Mouse (Mus musculus) forebrain, embryonic 14.5 days (tissue): Measurements from ENCODE around the gene Drap1. TPM values are rescaled to one million over a fixed set of nuclear protein-coding genes. Genes with fewer than 3 reads are reported as not detected.

Experiments used
- ATAC-seq: fragments of 200-750 bp; cut with Nextera tagmentation; 2 replicates; pipeline ENCODE4 v1.8.0; 2017; ENCODE audit warnings: mild to moderate bottlenecking, moderate library complexity
- DNase-seq: peaks from one replicate; pipeline ENCODE4 v3.0.0-alpha.2; 2015; ENCODE audit warnings: low spot score
- H3K27ac ChIP-seq: fragments of 300-500 bp; sonication (generic); 2 replicates; pipeline ENCODE4 v1.5.1; 2014; ENCODE audit warnings: low read depth, mild to moderate bottlenecking, control low read depth, low read length, moderate library complexity
- H3K27me3 ChIP-seq: fragments of 300-500 bp; sonication (generic); replicated peaks from 2 replicates; pipeline ENCODE4 v1.6.1; 2014; ENCODE audit warnings: low read length, control low read depth, mixed read lengths; ENCODE audit not compliant: control insufficient read depth, insufficient read depth
- H3K36me3 ChIP-seq: fragments of 300-500 bp; sonication (generic); 2 replicates; pipeline ENCODE4 v1.6.1; 2014; ENCODE audit warnings: low read length, control low read depth; ENCODE audit not compliant: control insufficient read depth, insufficient read depth
- H3K4me1 ChIP-seq: fragments of 300-500 bp; sonication (generic); 2 replicates; pipeline ENCODE4 v1.6.1; 2014; ENCODE audit warnings: antibody characterized with exemption, low read length, control low read depth; ENCODE audit not compliant: control insufficient read depth, insufficient read depth
- H3K4me2 ChIP-seq: fragments of 300-500 bp; sonication (generic); 2 replicates; pipeline ENCODE4 v1.6.1; 2014; ENCODE audit warnings: mild to moderate bottlenecking, control low read depth, low read length
- H3K4me3 ChIP-seq: fragments of 300-500 bp; sonication (generic); 2 replicates; pipeline ENCODE4 v1.5.1; 2014; ENCODE audit warnings: low read depth, low read length, control low read depth
- H3K9ac ChIP-seq: fragments of 300-500 bp; sonication (generic); 2 replicates; pipeline ENCODE4 v1.6.1; 2014; ENCODE audit warnings: mild to moderate bottlenecking, low read length, control low read depth, moderate library complexity
- H3K9me3 ChIP-seq: fragments of 300-500 bp; sonication (generic); replicated peaks from 2 replicates; pipeline ENCODE4 v1.6.1; 2016; ENCODE audit warnings: low read length, control low read depth, mixed read lengths; ENCODE audit not compliant: control insufficient read depth
- WGBS: fragments of 180-500 bp; shearing (Covaris S2); extraction: QIAGEN DNeasy Blood & Tissue Kit; methylation state at CpG from one replicate; pipeline ENCODE4 v1.1.7; 2014; 5-methylcytosine and 5-hydroxymethylcytosine counted together
- polyA plus RNA-seq: library from polyadenylated mRNA; unstranded; fragments of >200 nt; fragmentation: Nextera tagmentation; extraction: Ambion mirVana; gene quantifications from 2 replicates; pipeline ENCODE4 v1.2.1, GENCODE M21; 2014

The Drap1 gene
- polyA plus RNA-seq, 1 experiment from 2014 or later = 255 TPM

DNA sequence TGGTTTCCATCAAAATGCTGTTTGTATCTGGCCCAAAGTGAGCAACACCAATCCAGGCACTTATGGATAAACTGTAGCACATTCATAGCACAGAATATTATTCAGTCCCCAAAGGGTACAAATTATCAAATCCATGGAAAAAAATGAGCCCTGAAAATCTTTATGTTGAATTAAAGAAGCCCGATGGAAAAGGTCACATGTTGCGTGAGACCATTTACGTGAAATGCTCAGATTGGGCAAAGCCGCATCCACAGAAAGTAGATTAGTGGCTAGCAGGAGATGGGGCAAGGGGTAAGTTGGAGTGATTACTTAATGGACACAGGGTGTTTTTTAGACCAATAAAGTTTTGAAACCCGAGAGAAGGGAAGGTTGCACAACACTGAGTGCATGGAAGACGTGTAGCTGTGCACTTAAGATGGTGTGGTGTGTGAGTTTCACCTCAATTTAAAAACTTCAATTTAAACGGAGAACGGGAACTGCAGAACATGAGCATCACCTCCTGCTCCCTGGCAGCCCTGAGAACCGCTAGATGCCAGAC, 19.7 kb upstream of the Drap1 start:
- H3K4me1 ChIP-seq = peaks cover 2% of the 10 kb centered on the region; the same call in 1 of the 2 replicates
- no peak overlapping the region for H3K9ac ChIP-seq
- H3K4me2 ChIP-seq = no peak overlapping the region
- H3K9me3 ChIP-seq = no peaks in the 10 kb centered on the region
- no peak overlapping the region for H3K27ac ChIP-seq
- ATAC-seq (no peak), DNase-seq (no peak)
- WGBS = 64% methylated on average over 9 of the region's 9 CpGs
- H3K36me3 ChIP-seq = no peaks in the 10 kb centered on the region
- peaks cover 34% of the 10 kb centered on the region for H3K27me3 ChIP-seq
- H3K4me3 ChIP-seq = no peak overlapping the region

GRCm38 (mm10) chr19:5433951-5434350, 9.2 kb upstream of the Drap1 start:
- Histone ChIP-seq H3K9me3 (no peaks in the 10 kb centered on the region), H3K9ac (no peak overlapping the region), H3K36me3 (no peaks in the 10 kb centered on the region), H3K27ac (no peak overlapping the region), H3K27me3 (no peaks in the 10 kb centered on the region), H3K4me2 (no peak overlapping the region), H3K4me1 (peaks cover 7% of the 10 kb centered on the region; the same call in 1 of the 2 replicates), H3K4me3 (no peak overlapping the region)
- 75% methylated on average over 7 of the region's 7 CpGs for WGBS
- ATAC-seq (no peak), DNase-seq (no peak)

DNA sequence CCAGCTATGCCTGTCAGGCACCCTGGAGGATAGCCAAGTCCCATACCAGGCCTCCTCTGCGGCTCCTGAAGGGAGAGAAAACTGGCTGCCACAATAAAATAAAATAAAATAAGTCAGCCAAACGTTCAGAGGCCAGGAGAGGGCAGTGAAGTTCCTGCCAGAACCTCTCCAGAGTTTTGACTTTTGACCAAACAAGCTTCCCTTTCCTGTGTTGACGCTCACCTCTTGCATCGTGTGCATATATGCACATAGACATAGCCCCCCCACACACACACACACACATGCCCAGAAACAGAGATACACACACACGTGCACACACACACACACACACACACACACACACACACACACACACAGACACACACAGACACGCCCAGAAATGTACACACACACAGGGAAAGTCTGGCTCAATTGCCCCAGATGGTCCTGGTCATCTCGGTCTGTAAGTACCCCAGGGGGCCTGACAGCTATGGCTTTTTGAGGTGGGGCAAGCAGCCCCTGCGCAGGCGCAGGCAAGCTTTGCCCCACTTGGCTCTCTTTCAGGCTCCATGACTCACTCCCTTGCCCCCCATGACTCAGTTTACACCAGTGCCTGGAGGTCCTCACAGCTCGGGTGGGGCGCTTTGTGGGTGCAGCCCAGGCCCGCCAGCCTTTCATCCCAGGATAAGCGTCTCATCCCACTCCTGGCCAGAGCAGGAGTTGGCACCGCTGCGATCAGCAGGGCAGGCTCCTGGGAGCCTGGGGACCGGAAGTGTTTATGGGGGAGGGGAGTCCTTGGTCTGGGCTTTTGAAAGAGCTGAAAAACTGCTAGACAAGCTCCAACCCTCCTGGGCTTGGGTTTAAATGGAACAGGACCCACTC, 8.4 kb upstream of the Drap1 start:
- H3K9ac ChIP-seq = peak overlapping the region; percentile 10; the same call in 1 of the 2 replicates
- H3K27me3 ChIP-seq = no peaks in the 10 kb centered on the region
- peak overlapping the region; percentile 40 for H3K4me2 ChIP-seq
- 20% methylated on average over 16 of the region's 16 CpGs for WGBS
- H3K4me1 ChIP-seq = peaks cover 7% of the 10 kb centered on the region; the same call in 1 of the 2 replicates
- DNase-seq = peak; percentile 16
- no peak overlapping the region for H3K4me3 ChIP-seq
- no peak for ATAC-seq
- H3K9me3 ChIP-seq = no peaks in the 10 kb centered on the region
- H3K36me3 ChIP-seq = no peaks in the 10 kb centered on the region
- no peak overlapping the region for H3K27ac ChIP-seq

DNA sequence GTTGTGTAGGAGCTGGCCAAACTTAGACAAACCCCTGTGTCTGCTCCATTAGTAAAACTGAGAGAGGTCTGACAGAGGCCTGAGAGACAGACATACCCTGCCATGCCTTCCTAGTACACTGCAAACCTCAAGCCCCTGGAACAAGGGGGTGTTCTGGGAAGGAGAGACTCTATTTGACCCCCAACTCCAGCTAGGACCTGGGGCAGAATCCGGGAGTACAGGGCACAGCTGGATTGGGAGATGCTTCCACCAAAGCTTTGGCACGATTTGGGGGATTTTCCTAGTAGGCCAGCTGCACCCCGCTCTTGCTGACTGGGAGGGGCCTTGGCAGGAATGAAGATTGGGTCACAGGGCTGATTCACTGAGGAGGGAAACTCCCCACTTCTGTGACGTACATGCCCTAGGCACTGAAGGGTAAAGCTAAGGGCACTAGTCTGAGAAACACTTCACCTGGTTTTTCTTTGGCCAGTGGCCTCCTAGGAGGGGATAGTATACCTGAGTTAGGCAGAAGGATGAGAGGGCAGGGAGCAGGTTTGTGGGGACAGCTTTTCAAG, 7.2 kb upstream of the Drap1 start:
- Histone ChIP-seq H3K27ac (no peak overlapping the region), H3K9ac (no peak overlapping the region), H3K4me3 (no peak overlapping the region), H3K9me3 (no peaks in the 10 kb centered on the region), H3K36me3 (peaks cover 4% of the 10 kb centered on the region), H3K4me1 (peaks cover 7% of the 10 kb centered on the region; the same call in 1 of the 2 replicates), H3K27me3 (no peaks in the 10 kb centered on the region), H3K4me2 (no peak overlapping the region)
- DNase-seq = no peak
- no peak for ATAC-seq
- WGBS = 73% methylated on average over 4 of the region's 4 CpGs

DNA sequence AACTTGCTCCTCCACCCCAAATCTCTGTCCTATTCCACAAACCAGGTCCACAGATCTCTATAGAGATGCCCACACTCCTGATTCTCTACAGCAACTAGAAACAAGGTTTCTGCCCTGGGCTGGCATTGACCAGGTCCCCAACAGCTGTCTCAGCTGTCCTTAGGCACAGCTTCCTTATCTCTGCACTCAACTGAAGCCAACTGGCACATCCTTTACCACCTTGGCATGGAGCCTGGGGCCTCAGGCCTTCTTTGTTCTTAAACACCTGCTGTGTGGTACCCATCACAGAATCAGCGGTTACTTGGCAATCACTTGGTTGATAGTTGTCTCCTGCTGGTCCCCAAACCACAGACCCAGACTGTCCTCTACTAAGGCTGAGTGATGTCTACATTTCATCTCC, 5.6 kb upstream of the Drap1 start:
- no peaks in the 10 kb centered on the region for H3K9me3 ChIP-seq
- no peak for DNase-seq
- H3K4me3 ChIP-seq = no peak overlapping the region
- no peak for ATAC-seq
- H3K27ac ChIP-seq = no peak overlapping the region
- H3K36me3 ChIP-seq = peaks cover 14% of the 10 kb centered on the region
- no peaks in the 10 kb centered on the region for H3K27me3 ChIP-seq
- H3K4me1 ChIP-seq = peaks cover 16% of the 10 kb centered on the region
- H3K4me2 ChIP-seq = no peak overlapping the region
- H3K9ac ChIP-seq = no peak overlapping the region
- 57% methylated on average over 1 of the region's 1 CpGs for WGBS

DNA sequence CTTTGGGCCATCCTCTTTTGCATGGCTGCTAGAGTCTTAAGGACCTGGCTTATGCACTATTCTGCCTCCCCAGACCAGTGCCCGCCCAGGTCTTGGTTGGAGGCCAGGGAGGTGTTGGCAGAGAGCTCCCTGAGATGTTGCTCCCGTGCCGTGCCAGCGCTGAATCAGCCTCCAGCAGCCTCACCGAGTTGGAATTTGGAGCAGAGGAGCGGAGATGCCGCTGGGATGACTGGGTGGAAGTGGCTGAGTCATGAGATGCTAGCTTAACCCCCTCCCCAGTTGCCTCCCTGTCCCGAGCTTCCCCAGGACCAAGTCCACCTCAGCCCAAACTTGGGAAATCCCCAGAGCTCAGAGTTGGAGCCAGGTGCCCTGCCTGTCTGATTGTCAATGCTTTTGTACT, 5.0 kb upstream of the Drap1 start:
- ATAC-seq = no peak
- H3K4me2 ChIP-seq = no peak overlapping the region

GRCm38 (mm10) chr19:5429219-5429618, 4.4 kb upstream of the Drap1 start:
- Histone ChIP-seq H3K4me1 (peaks cover 16% of the 10 kb centered on the region), H3K4me3 (no peak overlapping the region), H3K27ac (no peak overlapping the region), H3K9ac (no peak overlapping the region), H3K4me2 (no peak overlapping the region), H3K9me3 (no peaks in the 10 kb centered on the region), H3K36me3 (peaks cover 14% of the 10 kb centered on the region), H3K27me3 (no peaks in the 10 kb centered on the region)
- 84% methylated on average over 4 of the region's 4 CpGs for WGBS
- no peak for ATAC-seq
- DNase-seq = no peak

More for the DNA sequence above, 5.0 kb upstream of the Drap1 start:
- no peak for DNase-seq
- Histone ChIP-seq H3K9me3 (no peaks in the 10 kb centered on the region), H3K27ac (no peak overlapping the region), H3K4me3 (no peak overlapping the region), H3K27me3 (no peaks in the 10 kb centered on the region), H3K4me1 (peaks cover 16% of the 10 kb centered on the region), H3K36me3 (peaks cover 14% of the 10 kb centered on the region), H3K9ac (no peak overlapping the region)
- WGBS = 71% methylated on average over 8 of the region's 8 CpGs

- peaks cover 16% of the 10 kb centered on the region for H3K4me1 ChIP-seq
- no peak overlapping the region for H3K27ac ChIP-seq
- WGBS = 91% methylated on average over 2 of the region's 2 CpGs
- H3K27me3 ChIP-seq = no peaks in the 10 kb centered on the region
- no peak for ATAC-seq
- no peak overlapping the region for H3K4me3 ChIP-seq
- H3K9me3 ChIP-seq = no peaks in the 10 kb centered on the region
- H3K36me3 ChIP-seq = peaks cover 14% of the 10 kb centered on the region
- peak; percentile 47 for DNase-seq
- H3K4me2 ChIP-seq = no peak overlapping the region
- no peak overlapping the region for H3K9ac ChIP-seq
Measured at GRCm38 (mm10) chr19:5428083-5428482, 3.3 kb upstream of the Drap1 start.
